ENCODE assay signal across 24 mouse cellular contexts in the genomic region with DNA sequence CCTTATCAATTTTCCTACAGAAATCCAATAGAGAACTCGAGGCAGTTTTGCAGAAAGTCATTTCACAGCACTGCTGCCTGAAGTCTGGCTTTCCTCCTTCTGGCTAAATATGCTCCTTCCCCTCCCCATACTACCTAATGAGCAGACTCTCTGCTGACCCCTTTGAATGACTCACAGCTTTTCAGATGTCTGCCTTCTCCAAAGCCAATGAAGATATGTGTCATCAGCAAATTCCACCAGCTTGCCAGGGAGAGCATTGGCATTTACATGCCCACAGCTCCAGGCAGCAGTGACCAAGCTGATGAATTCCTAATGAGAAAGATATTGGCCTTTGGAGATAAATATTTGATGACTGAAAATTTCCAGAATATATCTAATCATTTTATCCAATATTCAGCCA.
DNase-seq lines count a peak whose midpoint lies in the region; ATAC-seq lines count a peak whose summit lies in the region.
"Had no signal": no experiment of that assay in that cellular context is flagged by ENCODE, and none has a peak within 500 bp of the region (broad histone marks: within the 10 kb centered on the region; RNA-seq: fewer than 3 reads in every experiment).

No protein-coding gene starts in this region.

- H3K27me3 ChIP-seq in midbrain, embryonic 15.5 days (replicated peaks): no peaks in the 10 kb centered on the region
- H3K27me3 ChIP-seq in midbrain, embryonic 11.5 days (ENCODE audit: control insufficient read depth, insufficient read depth, low read length): no peaks in the 10 kb centered on the region
- H3K27me3 ChIP-seq: CH12.LX; forebrain, embryonic 12.5 days; hindbrain, embryonic 15.5 days; intestine, embryonic 15.5 days; limb, embryonic 13.5 days; liver, embryonic 12.5 days; midbrain, embryonic 12.5 days; stomach, embryonic 15.5 days had no signal

- WGBS in midbrain, embryonic 15.5 days: 40% methylated on average over 1 of the region's 1 CpGs
- WGBS in midbrain, embryonic 11.5 days: 65% methylated on average over 1 of the region's 1 CpGs

- DNase-seq in cerebellum, postnatal 10 days: peak; percentile 37 to 49
- DNase-seq in cerebellum, adult 11-12 months: no peak
- no peak for DNase-seq in midbrain, embryonic 11.5 days (ENCODE audit: low spot score, missing footprints)
- peak; percentile 9 for DNase-seq in adrenal gland, postnatal 14 days
- DNase-seq in right cerebral cortex, postnatal 14 days: no peak
- DNase-seq in retina, postnatal 1 day: no peak
- DNase-seq: B cell, adult 2 months; gastrocnemius, adult 2 months; kidney, adult 9 months; kidney, postnatal 14 days; lung, adult 2 months; lung, postnatal 14 days; right cerebral cortex, adult 18-20 months; thymus, postnatal 25 days had no signal

- peak overlapping the region; percentile 18; the same call in 1 of the 2 replicates for H3K27ac ChIP-seq in midbrain, embryonic 15.5 days
- H3K27ac ChIP-seq in midbrain, embryonic 11.5 days (ENCODE audit: low read depth, low read length): no peak overlapping the region
- H3K27ac ChIP-seq: forebrain, embryonic 12.5 days; gastrocnemius, adult 2 months; hindbrain, embryonic 15.5 days; intestine, embryonic 15.5 days; limb, embryonic 13.5 days; liver, embryonic 12.5 days; midbrain, embryonic 12.5 days; stomach, embryonic 15.5 days had no signal

- peaks cover 6% of the 10 kb centered on the region; the same call in 1 of the 2 replicates for H3K4me1 ChIP-seq in midbrain, embryonic 15.5 days
- no peaks in the 10 kb centered on the region for H3K4me1 ChIP-seq in midbrain, embryonic 11.5 days (ENCODE audit: control insufficient read depth, insufficient read depth, low read length)
- H3K4me1 ChIP-seq: forebrain, embryonic 12.5 days; hindbrain, embryonic 15.5 days; intestine, embryonic 15.5 days; limb, embryonic 13.5 days; liver, embryonic 12.5 days; midbrain, embryonic 12.5 days; stomach, embryonic 15.5 days had no signal

- no peaks in the 10 kb centered on the region for H3K36me3 ChIP-seq in midbrain, embryonic 15.5 days (replicated peaks)
- H3K36me3 ChIP-seq in midbrain, embryonic 11.5 days (ENCODE audit: control insufficient read depth, insufficient read depth, low read length): no peaks in the 10 kb centered on the region
- H3K36me3 ChIP-seq: forebrain, embryonic 12.5 days; G1E; hindbrain, embryonic 15.5 days; intestine, embryonic 15.5 days; limb, embryonic 13.5 days; liver, embryonic 12.5 days; midbrain, embryonic 12.5 days; stomach, embryonic 15.5 days had no signal

- no peak overlapping the region for H3K9ac ChIP-seq in midbrain, embryonic 15.5 days
- no peak overlapping the region for H3K9ac ChIP-seq in midbrain, embryonic 11.5 days (ENCODE audit: low read length)
- H3K9ac ChIP-seq: forebrain, embryonic 12.5 days; hindbrain, embryonic 15.5 days; intestine, embryonic 15.5 days; limb, embryonic 13.5 days; liver, embryonic 12.5 days; midbrain, embryonic 12.5 days; stomach, embryonic 15.5 days had no signal

- H3K4me3 ChIP-seq in midbrain, embryonic 15.5 days: no peak overlapping the region
- no peak overlapping the region for H3K4me3 ChIP-seq in midbrain, embryonic 11.5 days (ENCODE audit: low read depth, low read length)
- H3K4me3 ChIP-seq: forebrain, embryonic 12.5 days; gastrocnemius, adult 2 months; hindbrain, embryonic 15.5 days; intestine, embryonic 15.5 days; limb, embryonic 13.5 days; liver, embryonic 12.5 days; midbrain, embryonic 12.5 days; stomach, embryonic 15.5 days had no signal

- no peaks in the 10 kb centered on the region for H3K9me3 ChIP-seq in midbrain, embryonic 15.5 days
- no peaks in the 10 kb centered on the region for H3K9me3 ChIP-seq in midbrain, embryonic 11.5 days (ENCODE audit: control insufficient read depth, low read length)
- H3K9me3 ChIP-seq: forebrain, embryonic 12.5 days; G1E; hindbrain, embryonic 15.5 days; intestine, embryonic 15.5 days; limb, embryonic 13.5 days; liver, embryonic 12.5 days; midbrain, embryonic 12.5 days; stomach, embryonic 15.5 days had no signal

- H3K4me2 ChIP-seq in midbrain, embryonic 15.5 days: no peak overlapping the region
- H3K4me2 ChIP-seq in midbrain, embryonic 11.5 days: no peak overlapping the region
- H3K4me2 ChIP-seq: forebrain, embryonic 12.5 days; hindbrain, embryonic 15.5 days; intestine, embryonic 15.5 days; limb, embryonic 13.5 days; liver, embryonic 12.5 days; midbrain, embryonic 12.5 days; stomach, embryonic 15.5 days had no signal

- no peak for ATAC-seq in midbrain, embryonic 15.5 days (replicated peaks)
- no peak for ATAC-seq in midbrain, embryonic 11.5 days (ENCODE audit: low FRiP score)
- ATAC-seq: intestine, embryonic 15.5 days; liver, embryonic 12.5 days had no signal

Comparison
In these comparisons a context has a peak if more than half of its experiments do, and no peak if none do; other contexts are left out.
1. DNase-seq: peak in cerebellum, postnatal 10 days (2 of 2) and adrenal gland, postnatal 14 days (single experiment); none in cerebellum, adult 11-12 months (single experiment), midbrain, embryonic 11.5 days (single experiment), right cerebral cortex, postnatal 14 days (single experiment) and retina, postnatal 1 day (single experiment).